Mouse (Mus musculus) natural killer cell, adult 2 months (primary cell): ENCODE results near the gene Srsf9.

ENCODE experiments used
- DNase-seq, 2 experiments: peaks; one replicate each; pipeline ENCODE4 v3.0.0; 2022; ENCODE audit warnings: low spot score in 2 of 2

Gene Srsf9

DNA sequence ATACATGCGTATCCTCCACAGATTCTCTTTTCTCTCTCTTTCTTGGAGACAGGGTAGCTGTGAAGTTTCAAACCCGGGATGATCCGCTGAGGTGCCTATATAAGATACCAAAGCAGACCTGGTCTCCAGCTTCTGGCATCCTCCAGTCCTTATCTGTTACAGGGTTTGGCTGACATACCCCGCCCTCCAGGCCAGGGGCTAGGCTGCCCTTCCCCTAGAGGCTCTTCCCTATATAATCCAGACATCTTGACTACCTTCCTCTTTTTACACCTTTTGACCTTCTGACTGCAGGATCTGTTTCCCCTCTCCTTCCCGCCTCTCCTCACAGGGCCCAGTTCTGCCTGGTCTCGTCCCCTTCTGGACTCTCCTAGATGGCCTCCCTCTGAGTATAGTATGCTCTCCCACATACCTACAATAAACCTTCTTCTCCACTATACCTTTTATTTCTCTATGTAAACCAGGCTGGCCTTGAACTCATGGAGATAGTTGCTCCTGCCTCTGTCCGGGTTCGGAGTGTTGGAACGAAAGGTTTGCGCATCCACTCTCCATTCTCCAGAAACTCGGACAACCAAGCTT, 633 bp upstream of the Srsf9 start:
- peak in 1 of 2 experiments; percentile 13 for DNase-seq

DNA sequence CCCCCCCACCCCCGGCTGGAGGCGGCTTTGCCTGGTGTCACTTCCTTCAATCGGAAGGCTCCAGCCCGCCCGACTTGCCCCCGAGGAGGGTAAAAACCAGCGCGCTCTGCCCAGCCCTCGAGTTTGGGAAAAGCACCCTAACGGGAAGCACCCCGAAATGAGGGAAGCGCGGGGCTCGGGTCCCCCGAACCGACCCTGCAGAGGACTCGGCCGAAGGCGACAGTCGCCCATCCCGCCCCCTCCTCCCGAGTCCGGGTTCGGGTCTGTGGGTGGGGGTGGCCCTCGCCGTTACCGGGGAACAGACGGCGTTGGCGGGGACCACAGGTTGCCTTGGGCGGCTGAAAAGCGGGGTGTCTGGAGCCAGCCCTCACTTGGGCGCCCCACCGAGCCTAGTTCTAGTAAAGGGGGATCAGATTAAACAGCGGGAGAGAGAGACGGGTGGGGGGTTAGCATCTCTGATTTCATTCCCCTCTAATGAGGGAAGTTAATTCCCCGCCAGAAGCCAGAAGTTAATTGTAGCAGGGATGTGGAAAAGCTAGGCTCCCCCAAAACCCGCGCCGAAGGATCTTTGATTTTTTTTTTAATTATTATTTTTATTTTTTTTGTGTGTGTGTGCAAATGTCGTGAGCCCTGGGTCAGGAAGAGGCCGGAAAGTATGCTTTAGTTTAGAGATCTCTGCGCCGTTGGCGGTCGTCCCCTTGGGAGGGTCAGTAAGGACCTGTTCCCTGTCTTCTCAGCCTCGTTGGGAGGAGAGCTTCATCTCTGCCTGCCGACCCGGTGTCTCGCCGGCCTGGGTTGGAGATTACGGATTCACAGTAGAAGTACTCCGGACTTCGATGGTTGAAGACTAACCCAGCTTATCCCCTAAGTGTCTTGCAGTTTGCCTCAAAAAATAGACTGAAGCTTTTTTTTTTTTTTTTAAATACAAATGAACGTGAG, 902 bp downstream of the Srsf9 start:
- DNase-seq: peak; percentile 4 to 22

DNA sequence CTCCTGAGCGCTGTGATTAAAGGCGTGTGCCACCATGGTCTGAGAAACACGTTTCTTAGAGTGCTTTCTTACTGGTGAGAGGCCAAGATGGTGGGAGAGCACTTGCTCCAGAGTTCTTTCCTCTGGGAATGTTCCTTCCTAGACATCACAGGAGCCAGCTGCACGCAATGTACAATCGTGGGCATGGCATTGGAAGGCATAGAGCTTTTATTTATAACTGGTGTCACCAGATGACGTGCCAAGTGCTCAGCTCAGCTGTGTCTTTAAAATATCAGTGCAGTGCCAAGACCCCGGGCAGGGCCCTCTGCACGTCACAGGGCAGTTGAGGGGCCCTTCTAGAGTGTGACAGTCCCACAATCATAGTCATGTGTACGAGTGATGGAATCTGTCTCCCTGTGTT, 4.0 kb downstream of the Srsf9 start:
- no peak for DNase-seq

DNA sequence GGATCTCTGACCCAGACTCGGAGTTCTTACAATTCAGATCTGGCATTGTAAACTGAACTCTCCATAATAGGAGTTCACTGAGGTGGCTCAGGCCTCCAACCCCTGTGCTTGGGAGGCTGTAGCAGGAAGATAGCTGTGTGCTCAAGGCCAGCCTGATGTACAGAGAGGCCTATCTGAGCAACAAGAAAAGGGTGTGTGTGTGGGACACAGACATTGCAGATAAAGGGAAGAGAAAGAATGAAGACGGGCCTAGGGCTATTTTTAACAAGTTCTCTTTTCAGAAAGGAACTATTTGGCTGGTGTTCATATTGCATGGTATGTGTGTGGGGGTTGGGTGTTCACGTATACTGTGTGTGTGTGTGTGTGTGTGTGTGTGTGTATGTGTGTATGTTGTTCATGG, 6.6 kb downstream of the Srsf9 start:
- no peak for DNase-seq

DNA sequence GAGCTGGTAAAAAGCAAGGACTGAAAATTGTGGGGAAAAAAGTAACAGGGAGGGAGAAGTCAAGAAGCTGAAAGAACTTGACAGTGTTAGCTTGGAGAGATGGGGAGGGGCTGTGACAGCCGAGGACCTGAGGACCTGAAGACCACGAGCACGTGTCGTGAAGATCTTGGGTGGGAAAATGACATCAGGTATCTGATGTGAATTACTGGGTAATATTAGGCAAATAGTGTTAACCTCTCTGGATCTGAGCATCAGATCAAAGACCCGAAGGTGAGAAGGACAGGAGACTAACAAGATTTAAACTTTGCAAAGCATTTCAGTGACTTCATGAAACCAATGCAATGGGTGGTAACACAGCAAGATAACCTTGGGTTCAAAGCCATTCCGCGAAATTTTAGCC, 13.0 kb downstream of the Srsf9 start:
- DNase-seq: no peak

DNA sequence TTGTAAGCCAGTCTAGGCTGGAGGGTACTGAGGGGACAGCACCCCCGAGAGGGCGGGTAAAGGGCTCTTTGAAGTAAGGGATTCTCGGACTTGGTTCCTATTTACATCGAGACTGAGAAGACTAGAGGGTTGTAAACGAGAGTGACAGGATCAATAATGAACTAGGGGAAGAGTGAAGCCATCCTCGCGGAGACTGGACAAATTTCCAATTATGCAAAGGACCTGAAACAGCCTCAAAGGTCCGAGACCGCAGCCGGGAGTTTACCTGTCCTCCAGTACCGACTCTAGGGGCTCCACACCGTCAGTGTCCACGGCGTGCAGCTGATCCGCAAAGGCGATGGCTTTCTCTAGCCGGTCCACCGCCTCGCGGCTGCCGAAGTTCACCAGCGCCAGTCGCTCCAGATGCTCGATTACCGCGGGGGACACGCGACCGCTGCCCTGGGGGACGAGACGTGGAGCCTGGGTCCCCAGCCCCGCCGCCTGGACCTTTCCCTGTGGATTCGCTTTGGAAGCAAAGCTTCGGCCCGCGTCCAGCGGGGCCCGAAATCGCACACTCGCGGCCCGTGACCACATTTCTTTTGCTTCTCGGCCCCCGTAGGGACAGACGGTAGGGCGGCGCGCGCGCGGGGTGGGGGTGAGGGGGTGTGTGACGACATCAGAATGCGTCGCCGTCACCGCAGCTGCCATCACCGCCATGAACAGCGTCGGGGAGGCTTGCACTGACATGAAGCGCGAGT, 13.8 kb downstream of the Srsf9 start, which contains the start of the genes Gatc and Triap1:
Gene Gatc, minus strand, starts transcription at position 602 of the 737 bp plus-strand sequence.
Gene Triap1, plus strand, starts transcription at position 649 of the 737 bp plus-strand sequence.
- DNase-seq: peak; percentile 81 to 86

DNA sequence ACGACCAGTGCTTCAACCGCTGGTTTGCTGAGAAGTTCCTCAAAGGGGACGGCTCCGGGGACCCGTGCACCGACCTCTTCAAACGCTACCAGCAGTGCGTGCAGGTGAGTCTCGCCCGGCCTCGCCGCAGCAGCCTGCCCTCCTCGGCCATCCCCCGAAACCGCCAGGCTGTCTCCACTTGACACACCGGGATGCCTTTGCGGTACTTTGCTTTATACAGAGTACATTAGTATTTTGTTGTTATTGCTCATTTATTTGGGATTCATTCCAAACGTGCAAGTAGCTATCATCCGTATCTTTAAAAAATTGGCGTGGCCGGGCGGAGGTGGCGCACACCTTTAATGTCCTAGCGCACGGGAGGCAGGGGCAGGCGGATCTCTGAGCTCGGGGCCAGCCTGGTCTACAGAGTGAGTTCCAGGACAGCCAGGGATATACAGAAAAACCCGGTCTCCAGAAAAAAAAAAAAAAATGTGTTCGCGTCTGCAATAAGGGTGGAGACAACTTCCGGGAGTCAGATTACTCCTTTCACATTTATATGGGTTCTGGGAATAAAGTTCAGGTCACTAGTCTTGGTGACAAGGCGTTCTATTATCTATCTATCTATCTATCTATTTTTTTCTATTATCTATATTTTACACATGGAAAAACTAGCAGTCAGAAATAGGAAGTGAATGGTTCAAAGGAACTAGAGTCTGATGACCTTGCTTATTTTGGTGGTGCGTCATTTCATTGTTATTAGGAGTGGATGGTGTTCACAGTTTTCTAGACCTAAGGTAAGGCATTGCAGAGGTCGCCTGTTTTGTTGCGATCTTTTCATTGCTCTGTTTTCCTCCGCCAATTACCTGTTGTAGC, 14.6 kb downstream of the Srsf9 start:
- DNase-seq: no peak

DNA sequence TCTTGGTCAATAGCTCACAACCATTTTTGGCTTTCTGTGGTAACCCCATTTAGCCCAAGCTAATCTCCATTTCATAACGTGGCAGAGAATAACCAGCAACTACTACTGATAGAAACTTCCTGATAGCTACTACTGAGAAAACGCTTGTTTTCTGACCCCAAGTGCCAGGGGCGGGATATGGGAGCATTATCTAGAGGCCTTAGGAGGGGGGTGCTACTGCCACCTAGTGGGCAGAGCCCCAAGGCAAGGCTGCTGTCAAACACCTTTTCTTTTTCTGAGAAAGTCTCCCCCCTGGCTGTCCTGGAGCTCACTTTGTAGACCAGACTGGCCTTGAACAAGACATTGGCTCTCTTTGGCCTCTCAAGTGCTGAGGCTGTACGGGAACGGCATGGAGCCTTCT, 20.6 kb downstream of the Srsf9 start:
- peak; percentile 82 to 88 for DNase-seq

DNA sequence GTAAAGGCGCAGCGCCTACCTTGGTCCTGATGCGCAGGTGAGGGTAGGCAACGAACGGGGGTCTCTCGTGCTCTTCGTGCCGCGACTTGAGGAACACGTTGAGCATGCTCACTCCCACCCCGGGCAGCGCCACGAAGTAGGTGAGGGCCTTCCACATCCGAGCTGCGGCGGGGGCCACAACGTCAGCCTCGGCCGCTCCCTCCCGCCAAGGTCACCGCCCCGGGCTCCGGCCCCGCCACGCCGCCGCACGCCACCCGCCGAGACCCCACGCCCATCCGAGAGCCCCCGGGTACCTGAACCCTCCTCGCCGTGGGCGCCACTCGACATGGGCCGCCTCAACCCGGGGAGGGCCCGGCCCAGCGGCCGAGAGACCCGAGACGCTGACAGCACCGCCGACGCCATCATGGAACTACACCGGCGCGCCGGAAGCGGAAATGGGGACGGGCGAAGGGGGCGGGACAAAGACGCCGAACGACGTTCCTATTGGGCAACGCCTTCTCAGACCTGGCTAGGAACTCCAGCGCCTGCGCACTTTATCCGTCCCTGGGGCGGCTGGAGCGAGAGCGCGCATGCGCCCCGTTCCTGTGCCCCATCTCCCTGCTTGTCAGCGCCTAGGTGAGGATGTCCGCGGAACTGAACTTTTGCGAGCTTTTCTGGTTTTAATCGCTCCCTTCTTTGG, 21.7 kb downstream of the Srsf9 start, which contains the start of gene Cox6a1:
Gene Cox6a1, minus strand, starts transcription at position 436 of the 679 bp plus-strand sequence.
- DNase-seq: peak; percentile 98 to 99

DNA sequence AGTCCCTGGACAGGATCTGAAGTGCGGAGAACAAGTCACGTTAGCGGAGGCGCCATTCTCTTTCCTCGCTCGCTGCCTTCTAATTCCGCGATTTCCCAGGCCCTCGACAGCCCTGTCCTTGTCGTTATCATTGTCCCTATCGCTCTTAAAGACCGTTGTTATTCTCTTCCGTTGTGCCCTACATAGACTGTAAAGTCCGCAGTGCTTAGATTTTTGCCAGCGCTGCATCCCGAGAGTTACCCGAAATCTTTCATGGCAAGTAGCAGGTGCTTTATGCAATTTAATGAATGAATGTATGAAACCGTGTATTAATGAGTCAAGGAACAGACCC, 22.2 kb downstream of the Srsf9 start:
- no peak for DNase-seq

DNA sequence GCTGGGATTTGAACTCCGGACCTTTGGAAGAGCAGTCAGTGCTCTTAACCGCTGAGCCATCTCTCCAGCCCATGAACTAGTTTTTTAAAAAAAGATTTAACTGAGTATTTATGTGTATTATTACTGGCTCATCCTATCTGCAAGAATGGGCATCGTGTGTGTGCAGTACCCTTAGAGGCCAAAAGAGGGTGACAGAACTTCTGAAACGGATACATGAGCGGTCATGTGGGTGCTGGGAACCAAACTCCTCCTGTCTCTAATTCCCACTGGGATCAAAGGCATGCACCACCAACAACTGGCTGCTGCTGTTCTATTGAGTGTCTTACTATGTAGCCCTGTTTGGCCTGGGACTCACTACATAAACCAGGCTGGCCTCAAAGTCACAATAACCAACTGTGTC, 24.4 kb downstream of the Srsf9 start:
- peak in 1 of 2 experiments; percentile 9 for DNase-seq

DNA sequence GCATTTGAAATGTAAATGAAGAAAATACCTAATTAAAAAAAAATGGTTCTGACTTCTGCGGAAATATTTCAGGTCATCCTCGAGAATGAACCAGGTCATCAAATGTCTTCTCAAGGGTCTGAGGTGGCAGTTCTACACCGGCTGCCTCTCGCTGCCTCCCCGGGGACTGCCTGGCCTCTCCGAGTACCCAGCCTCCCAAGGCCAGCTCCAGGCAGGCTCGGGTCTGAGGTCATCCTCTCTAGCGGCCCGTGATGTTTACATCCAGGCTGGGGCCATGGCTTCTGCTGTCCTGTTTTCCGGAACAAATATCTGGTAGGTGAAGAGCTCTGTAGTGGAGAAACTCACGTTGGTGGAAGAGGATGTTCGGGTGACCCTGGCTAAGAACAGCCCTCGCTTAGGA, 28.1 kb downstream of the Srsf9 start:
- DNase-seq: no peak

DNA sequence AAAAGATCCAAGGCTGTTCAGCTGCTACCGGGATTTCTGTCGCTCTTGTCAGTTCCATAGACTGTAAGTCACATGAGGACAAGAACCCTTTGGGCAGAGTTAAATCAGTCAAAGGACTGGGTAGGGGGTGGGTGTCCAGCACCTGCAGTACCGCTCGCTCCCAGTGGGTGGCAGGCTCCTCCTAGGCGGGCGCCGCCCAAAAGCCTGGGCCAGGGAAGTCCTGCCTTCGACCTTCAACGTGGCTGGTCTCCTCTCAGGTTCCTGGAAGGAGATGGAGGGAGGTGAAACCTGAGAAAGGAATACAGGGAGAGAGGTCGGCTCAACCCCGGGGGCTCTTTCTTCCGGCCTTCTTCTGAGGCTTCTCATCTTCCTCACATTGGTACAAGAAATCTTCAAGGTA, 31.9 kb downstream of the Srsf9 start:
- DNase-seq: peak; percentile 70 to 82

DNA sequence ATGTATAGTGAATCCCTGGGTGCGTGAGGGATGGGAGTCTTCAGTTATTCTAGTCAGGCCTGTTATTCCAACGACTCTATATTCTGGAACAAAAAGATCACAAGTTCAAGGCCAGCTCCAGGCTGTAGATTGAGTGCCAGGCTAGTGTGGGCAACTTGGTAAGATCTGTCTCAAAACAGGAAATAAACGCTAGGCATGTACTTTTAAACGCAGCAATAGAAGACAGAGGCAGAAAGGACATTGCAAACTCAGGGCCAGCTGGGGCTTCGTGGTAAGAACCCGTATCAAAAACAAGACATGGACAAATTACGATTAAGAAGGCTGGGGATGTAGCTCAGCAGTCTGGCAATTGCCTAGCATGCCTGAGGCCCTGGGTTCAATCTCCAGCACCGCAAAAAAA, 32.5 kb downstream of the Srsf9 start:
- DNase-seq: no peak

DNA sequence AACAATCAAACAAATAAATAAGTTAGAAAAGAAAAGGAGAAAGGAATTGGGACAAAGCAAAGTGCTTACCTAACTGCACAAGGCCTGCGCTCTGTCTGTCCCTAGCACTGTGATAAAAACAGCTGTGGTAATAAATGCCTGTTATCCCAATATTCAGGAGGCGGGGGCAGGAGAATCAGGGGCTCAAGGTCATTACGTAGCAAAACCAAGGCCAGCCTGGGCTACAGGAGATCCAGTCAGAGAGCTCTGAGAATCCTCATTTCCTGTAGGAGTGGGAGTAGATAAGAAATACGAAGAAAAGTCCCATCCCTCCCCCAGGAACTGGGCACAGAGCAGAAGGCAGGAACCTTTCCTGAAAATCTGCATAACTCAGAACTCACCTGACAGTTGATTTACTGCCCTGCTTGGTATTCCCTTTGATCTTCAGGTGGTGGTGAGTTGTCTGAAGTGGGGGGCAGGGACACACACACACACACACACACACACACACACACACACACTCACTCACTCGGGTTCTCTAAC, 32.9 kb downstream of the Srsf9 start:
- no peak for DNase-seq

DNA sequence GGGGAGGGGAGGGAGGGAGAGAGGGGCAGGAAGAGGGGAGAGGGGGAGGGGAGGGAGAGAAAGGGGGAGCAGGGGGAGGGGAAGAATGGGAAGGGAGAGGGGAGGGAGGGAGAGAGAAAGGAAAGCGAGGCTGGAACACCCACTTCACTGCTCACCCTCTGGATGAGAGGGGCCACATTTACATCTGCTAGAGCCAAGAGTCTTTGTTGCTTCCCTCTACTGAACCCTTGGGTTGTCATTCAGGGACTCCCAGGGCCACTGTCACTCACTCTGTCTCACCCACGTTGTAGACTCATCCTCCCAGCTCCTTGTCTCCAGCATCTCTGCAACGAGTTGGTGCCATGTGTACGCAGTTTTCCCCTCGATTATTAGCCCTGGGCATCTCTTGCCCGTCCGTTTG, 35.2 kb downstream of the Srsf9 start:
- DNase-seq: no peak

DNA sequence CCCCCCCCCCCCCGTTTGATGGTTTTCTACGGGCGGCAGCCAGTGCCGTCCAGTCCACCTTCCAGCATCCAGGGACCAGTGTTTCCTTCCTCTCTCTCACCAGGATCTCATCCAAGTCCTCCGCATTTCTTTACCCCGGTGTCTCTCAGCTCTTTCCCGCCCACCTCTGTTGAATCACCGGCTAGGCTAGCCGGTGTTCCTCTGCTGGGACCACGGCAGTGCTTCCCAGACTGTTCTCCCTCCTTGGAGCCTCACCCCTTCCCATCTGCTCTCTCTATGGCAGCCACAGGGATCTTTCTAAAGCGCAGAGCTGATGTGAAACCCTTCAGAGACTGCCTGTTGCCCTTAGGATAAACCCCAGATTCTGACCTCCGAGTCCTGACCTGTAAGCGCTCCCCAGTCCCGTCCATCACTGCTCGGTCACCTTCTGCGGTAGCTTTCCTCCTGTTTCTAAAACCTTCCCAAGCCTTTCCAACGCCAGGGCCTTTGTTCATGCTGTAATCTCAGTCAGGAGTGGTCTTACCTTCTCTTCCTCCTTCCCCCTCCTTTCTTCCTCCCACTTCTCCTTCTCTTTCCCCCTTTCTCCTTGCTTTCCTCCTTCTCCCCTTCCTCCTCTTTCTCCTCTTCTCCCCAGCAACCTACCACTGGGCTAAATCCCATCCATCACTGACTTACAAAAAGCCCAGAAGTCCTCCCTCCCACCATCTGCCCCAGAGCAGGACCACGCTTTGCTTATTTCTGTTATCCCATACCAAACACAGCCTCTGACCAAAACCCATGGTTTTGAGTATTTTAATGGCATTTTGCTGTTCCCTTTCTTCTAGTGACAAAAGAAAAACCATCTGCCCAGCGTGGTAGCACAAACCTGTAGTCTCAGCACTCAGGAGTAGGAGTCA, 36.1 kb downstream of the Srsf9 start:
- no peak for DNase-seq

DNA sequence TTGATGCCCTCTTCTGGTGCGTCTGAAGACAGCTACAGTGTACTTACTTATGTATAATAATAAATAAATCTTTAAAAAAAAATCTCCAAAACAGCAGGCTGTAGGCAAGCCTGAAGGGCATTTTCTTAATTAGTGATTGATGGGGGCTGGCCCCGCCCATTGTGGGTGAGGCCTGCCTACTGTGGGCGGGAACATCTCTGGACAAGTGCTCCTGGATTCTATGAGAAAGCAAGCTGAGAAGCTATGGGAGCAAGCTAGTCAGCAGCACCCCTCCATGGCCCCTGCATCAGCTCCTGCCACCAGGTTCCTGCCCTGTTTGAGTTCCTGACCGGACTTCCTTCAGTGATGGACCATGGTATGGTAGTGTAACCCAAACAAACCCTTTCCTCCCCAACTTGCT, 37.8 kb downstream of the Srsf9 start:
- DNase-seq: no peak

DNA sequence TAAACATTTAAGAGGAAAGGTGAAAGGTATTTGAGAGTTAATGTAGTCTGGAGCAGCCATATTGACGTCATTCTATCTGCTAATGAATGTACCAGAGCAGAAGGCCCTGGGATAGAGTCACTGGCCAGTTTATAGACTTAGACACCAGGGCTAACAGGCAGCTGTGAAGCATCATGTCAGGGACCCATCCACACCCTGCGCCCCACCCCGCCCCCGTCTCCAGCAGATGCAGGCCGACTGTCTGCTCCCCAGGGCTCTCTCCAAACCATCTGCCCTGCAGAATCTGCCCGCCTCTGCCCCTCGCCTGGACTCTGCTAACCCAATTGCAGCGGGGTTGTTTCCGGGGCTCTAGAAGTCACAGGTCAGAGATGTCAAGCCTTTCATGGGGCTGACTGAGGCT, 44.8 kb downstream of the Srsf9 start:
- no peak for DNase-seq
